Mouse (Mus musculus): ENCODE data around the gene Plekha3.

GRCm38 (mm10) chr2:76687608-76688007 lies 12.5 kb downstream of the Plekha3 start:
- TF ChIP-seq CTCF (IDR thresholded peaks at IDR 0.05; ENCODE audit: low read depth, low read length) (no peak), GATA1 (IDR thresholded peaks at IDR 0.05; ENCODE audit: borderline replicate concordance, low read length) (no peak), TAL1 (conservative IDR thresholded peaks at IDR 0.05; ENCODE audit: low read depth, low read length) (no peak), GATA2 (IDR thresholded peaks at IDR 0.05; ENCODE audit: borderline replicate concordance, low read depth, low read length) (no peak)
